Mouse (Mus musculus) erythroblast, embryonic 14.5 days (primary cell): ENCODE data around the gene Isy1. TPM values are rescaled to one million over a fixed set of nuclear protein-coding genes. Genes with fewer than 3 reads are reported as not detected.

Experiments
- H3K27me3 ChIP-seq: 2 replicates; pipeline ENCODE4 v1.6.1; 2012; ENCODE audit warnings: inconsistent platforms; ENCODE audit not compliant: control insufficient read depth
- H3K36me3 ChIP-seq: 2 replicates; pipeline ENCODE4 v1.6.1; 2012; ENCODE audit warnings: mild to moderate bottlenecking, inconsistent platforms; ENCODE audit not compliant: control insufficient read depth
- H3K4me1 ChIP-seq: 2 replicates; pipeline ENCODE4 v1.6.1; 2012; ENCODE audit warnings: inconsistent platforms; ENCODE audit not compliant: control insufficient read depth
- H3K4me3 ChIP-seq: replicated peaks from 2 replicates; pipeline ENCODE3; 2012; ENCODE audit warnings: moderate library complexity, mild to moderate bottlenecking, inconsistent platforms
- H3K9me3 ChIP-seq: 2 replicates; pipeline ENCODE4 v1.6.1; 2012; ENCODE audit warnings: low read length, inconsistent platforms, mixed read lengths; ENCODE audit not compliant: control insufficient read depth
- GATA1 ChIP-seq: IDR thresholded peaks from 2 replicates; pipeline ENCODE4 v1.6.1; 2012; ENCODE audit warnings: low read length, inconsistent platforms, mixed read lengths
- TAL1 ChIP-seq: IDR thresholded peaks from 3 replicates; pipeline ENCODE4 v1.6.1; 2012; ENCODE audit warnings: low read length, inconsistent platforms, mixed read lengths
- polyA plus RNA-seq: library from polyadenylated mRNA; stranded (reverse); fragments of >175 nt; gene quantifications from 2 replicates; pipeline ENCODE4 v1.2.3, GENCODE M21; 2012

The Isy1 gene
- polyA plus RNA-seq, 1 experiment = 2.6 TPM

- Histone ChIP-seq H3K36me3 (peaks cover 98% of the 10 kb centered on the region), H3K4me3 (no peak overlapping the region), H3K9me3 (no peaks in the 10 kb centered on the region), H3K4me1 (peaks cover 80% of the 10 kb centered on the region), H3K27me3 (no peaks in the 10 kb centered on the region)
- TF ChIP-seq TAL1 (no peak), GATA1 (peak; percentile 48; the same call in 1 of the 2 replicates)
These were observed 39.0 kb downstream of the Isy1 start for GRCm38 (mm10) chr6:87799576-87799975.

GRCm38 (mm10) chr6:87797321-87797720, 41.3 kb downstream of the Isy1 start:
- Histone ChIP-seq H3K27me3 (no peaks in the 10 kb centered on the region), H3K4me1 (peaks cover 89% of the 10 kb centered on the region), H3K9me3 (no peaks in the 10 kb centered on the region), H3K4me3 (no peak overlapping the region), H3K36me3 (peaks cover 98% of the 10 kb centered on the region)
- TF ChIP-seq TAL1 (no peak), GATA1 (no peak)

- Histone ChIP-seq H3K4me1 (peaks cover 95% of the 10 kb centered on the region), H3K27me3 (no peaks in the 10 kb centered on the region), H3K36me3 (peaks cover 99% of the 10 kb centered on the region), H3K9me3 (no peaks in the 10 kb centered on the region), H3K4me3 (peak overlapping the region; percentile 28)
- TF ChIP-seq GATA1 (no peak), TAL1 (no peak)
These were observed 42.2 kb downstream of the Isy1 start for GRCm38 (mm10) chr6:87796251-87796880.

- H3K4me1 ChIP-seq = peaks cover 95% of the 10 kb centered on the region
- TF ChIP-seq GATA1 (no peak), TAL1 (no peak)
- no peaks in the 10 kb centered on the region for H3K27me3 ChIP-seq
- no peaks in the 10 kb centered on the region for H3K9me3 ChIP-seq
- no peak overlapping the region for H3K4me3 ChIP-seq
- peaks cover 99% of the 10 kb centered on the region for H3K36me3 ChIP-seq
These were observed 43.0 kb downstream of the Isy1 start for GRCm38 (mm10) chr6:87795385-87796150.

GRCm38 (mm10) chr6:87793821-87794510, 44.6 kb downstream of the Isy1 start:
- H3K27me3 ChIP-seq = no peaks in the 10 kb centered on the region
- no peaks in the 10 kb centered on the region for H3K9me3 ChIP-seq
- H3K4me1 ChIP-seq = peaks cover 95% of the 10 kb centered on the region
- H3K36me3 ChIP-seq = peaks cover 99% of the 10 kb centered on the region
- TF ChIP-seq TAL1 (no peak), GATA1 (no peak)
- H3K4me3 ChIP-seq = no peak overlapping the region

- no peaks in the 10 kb centered on the region for H3K27me3 ChIP-seq
- no peak for TF ChIP-seq GATA1
- TF ChIP-seq TAL1 = no peak
- peaks cover 95% of the 10 kb centered on the region for H3K4me1 ChIP-seq
- peaks cover 99% of the 10 kb centered on the region for H3K36me3 ChIP-seq
- no peak overlapping the region for H3K4me3 ChIP-seq
- H3K9me3 ChIP-seq = no peaks in the 10 kb centered on the region
These were observed 46.8 kb downstream of the Isy1 start for GRCm38 (mm10) chr6:87791826-87792225.

- TF ChIP-seq TAL1 (no peak), GATA1 (peak; percentile 71)
- Histone ChIP-seq H3K4me3 (peak overlapping the region; percentile 48), H3K4me1 (peaks cover 89% of the 10 kb centered on the region), H3K36me3 (peaks cover 93% of the 10 kb centered on the region), H3K27me3 (no peaks in the 10 kb centered on the region), H3K9me3 (no peaks in the 10 kb centered on the region)
These were observed 47.7 kb downstream of the Isy1 start for GRCm38 (mm10) chr6:87790779-87791480.

- no peak for TF ChIP-seq GATA1
- TF ChIP-seq TAL1 = no peak
- Histone ChIP-seq H3K36me3 (peaks cover 85% of the 10 kb centered on the region), H3K4me1 (peaks cover 81% of the 10 kb centered on the region), H3K4me3 (no peak overlapping the region), H3K27me3 (no peaks in the 10 kb centered on the region), H3K9me3 (no peaks in the 10 kb centered on the region)
These were observed 48.8 kb downstream of the Isy1 start for GRCm38 (mm10) chr6:87789791-87790190.
